ENCODE assay signal across 26 mouse cellular contexts in genomic region chr7:98137995-98138394, GRCm38 (mm10). TPM values are rescaled to one million over a fixed set of nuclear protein-coding genes. Genes with fewer than 3 reads are reported as not detected.
DNase-seq lines count a peak whose midpoint lies in the region; ATAC-seq and TF ChIP-seq lines count a peak whose summit lies in the region.
"Had no signal": no experiment of that assay in that cellular context is flagged by ENCODE, and none has a peak within 500 bp of the region (broad histone marks: within the 10 kb centered on the region; RNA-seq: fewer than 3 reads in every experiment).

No protein-coding gene starts in this region.

- no peak overlapping the region for H3K4me2 ChIP-seq in hindbrain, embryonic 13.5 days
- H3K4me2 ChIP-seq in hindbrain, embryonic 12.5 days (replicated peaks): no peak overlapping the region
- no peak overlapping the region for H3K4me2 ChIP-seq in stomach, embryonic 16.5 days (ENCODE audit: low read depth, low read length)
- no peak overlapping the region for H3K4me2 ChIP-seq in stomach, postnatal 0 days (replicated peaks; ENCODE audit: low read depth)
- H3K4me2 ChIP-seq in embryonic facial prominence, embryonic 15.5 days (replicated peaks): no peak overlapping the region
- no peak overlapping the region for H3K4me2 ChIP-seq in kidney, embryonic 14.5 days (replicated peaks; ENCODE audit: low read depth, low read length)
- H3K4me2 ChIP-seq: forebrain, embryonic 13.5 days; heart, embryonic 11.5 days; hindbrain, embryonic 14.5 days had no signal

- H3K9ac ChIP-seq in hindbrain, embryonic 13.5 days: no peak overlapping the region
- no peak overlapping the region for H3K9ac ChIP-seq in hindbrain, embryonic 12.5 days
- no peak overlapping the region for H3K9ac ChIP-seq in stomach, embryonic 16.5 days (ENCODE audit: low read length)
- no peak overlapping the region for H3K9ac ChIP-seq in stomach, postnatal 0 days (ENCODE audit: low read length)
- H3K9ac ChIP-seq in embryonic facial prominence, embryonic 15.5 days: no peak overlapping the region
- no peak overlapping the region for H3K9ac ChIP-seq in kidney, embryonic 14.5 days (ENCODE audit: low read depth, low read length)
- H3K9ac ChIP-seq: forebrain, embryonic 13.5 days; hindbrain, embryonic 14.5 days had no signal

- no peak for TF ChIP-seq EP300 in stomach, postnatal 0 days (optimal IDR thresholded peaks at IDR 0.05)

- peaks cover 34% of the 10 kb centered on the region for H3K4me1 ChIP-seq in hindbrain, embryonic 13.5 days (replicated peaks)
- peaks cover 28% of the 10 kb centered on the region for H3K4me1 ChIP-seq in hindbrain, embryonic 12.5 days
- peaks cover 9% of the 10 kb centered on the region for H3K4me1 ChIP-seq in stomach, embryonic 16.5 days (ENCODE audit: control insufficient read depth, insufficient read depth, low read length)
- H3K4me1 ChIP-seq in stomach, postnatal 0 days (replicated peaks; ENCODE audit: control insufficient read depth, insufficient read depth): peaks cover 3% of the 10 kb centered on the region; the same call in 1 of the 2 replicates
- 0 out of 2 replicates have a peak, but pooled peaks cover 3% of the 10 kb centered on the region for H3K4me1 ChIP-seq in embryonic facial prominence, embryonic 15.5 days
- H3K4me1 ChIP-seq in kidney, embryonic 14.5 days (ENCODE audit: control insufficient read depth, insufficient read depth, low read length): peaks cover 14% of the 10 kb centered on the region

- DNase-seq in adrenal gland, postnatal 10 days: peak; percentile 51
- no peak for DNase-seq in adrenal gland, postnatal 14 days
- no peak for DNase-seq in stomach, postnatal 0 days (ENCODE audit: low spot score)
- DNase-seq: adrenal gland, adult 8-10 months; cerebellum, adult 11 months; cerebellum, adult 2 months; cerebellum, adult 9-11 months; cerebellum, postnatal 25 days; gastrocnemius, postnatal 10 days; heart, adult 11 months; kidney, adult 11 months; kidney, adult 8-10 months had no signal

- ATAC-seq in hindbrain, embryonic 13.5 days (ENCODE audit: low FRiP score): 0 out of 2 replicates have a peak, but pooled peaks have one; percentile 16
- ATAC-seq in hindbrain, embryonic 12.5 days (ENCODE audit: low FRiP score): no peak
- 0 out of 2 replicates have a peak, but pooled peaks have one; percentile 12 for ATAC-seq in stomach, embryonic 16.5 days (ENCODE audit: insufficient read depth, low FRiP score)
- ATAC-seq in stomach, postnatal 0 days (ENCODE audit: low FRiP score, low TSS enrichment): no peak
- peak; percentile 61 for ATAC-seq in embryonic facial prominence, embryonic 15.5 days (ENCODE audit: insufficient number of reproducible peaks, low FRiP score, low TSS enrichment, low read depth)
- ATAC-seq in kidney, embryonic 14.5 days (ENCODE audit: low FRiP score, low TSS enrichment): no peak
- ATAC-seq: activated CD4-positive, CD25-positive, alpha-beta regulatory T cell, adult 4 months; CD4-positive, CD25-positive, alpha-beta regulatory T cell, adult 4 months; forebrain, embryonic 13.5 days; forebrain, embryonic 16.5 days; inflammation-experienced regulatory T-cells, adult 6 months had no signal

- no peak overlapping the region for H3K27ac ChIP-seq in hindbrain, embryonic 13.5 days
- no peak overlapping the region for H3K27ac ChIP-seq in hindbrain, embryonic 12.5 days
- H3K27ac ChIP-seq in stomach, embryonic 16.5 days (ENCODE audit: low read length): no peak overlapping the region
- H3K27ac ChIP-seq in stomach, postnatal 0 days (replicated peaks): no peak overlapping the region
- H3K27ac ChIP-seq in embryonic facial prominence, embryonic 15.5 days (replicated peaks): no peak overlapping the region
- H3K27ac ChIP-seq in kidney, embryonic 14.5 days (ENCODE audit: low read depth, low read length): no peak overlapping the region
- H3K27ac ChIP-seq: forebrain, embryonic 10.5 days; forebrain, embryonic 13.5 days; hindbrain, embryonic 14.5 days; hindbrain, postnatal 0 days had no signal

- TF ChIP-seq CTCF in stomach, postnatal 0 days (IDR thresholded peaks at IDR 0.05; ENCODE audit: low read depth): no peak

- peaks cover 9% of the 10 kb centered on the region for H3K36me3 ChIP-seq in hindbrain, embryonic 13.5 days
- H3K36me3 ChIP-seq in hindbrain, embryonic 12.5 days: no peaks in the 10 kb centered on the region
- no peaks in the 10 kb centered on the region for H3K36me3 ChIP-seq in stomach, embryonic 16.5 days (ENCODE audit: control insufficient read depth, insufficient read depth, low read length)
- H3K36me3 ChIP-seq in stomach, postnatal 0 days (ENCODE audit: control insufficient read depth, insufficient read depth, low read length): no peaks in the 10 kb centered on the region
- no peaks in the 10 kb centered on the region for H3K36me3 ChIP-seq in embryonic facial prominence, embryonic 15.5 days
- no peaks in the 10 kb centered on the region for H3K36me3 ChIP-seq in kidney, embryonic 14.5 days (ENCODE audit: control insufficient read depth, insufficient read depth, low read length)
- H3K36me3 ChIP-seq: forebrain, embryonic 10.5 days had no signal

- WGBS in hindbrain, embryonic 13.5 days: 68% methylated on average over 2 of the region's 2 CpGs
- WGBS in hindbrain, embryonic 12.5 days: 61% methylated on average over 2 of the region's 2 CpGs
- 36% methylated on average over 2 of the region's 2 CpGs for WGBS in stomach, embryonic 16.5 days
- 37% methylated on average over 2 of the region's 2 CpGs for WGBS in stomach, postnatal 0 days
- 69% methylated on average over 2 of the region's 2 CpGs for WGBS in embryonic facial prominence, embryonic 15.5 days
- WGBS in kidney, embryonic 14.5 days: 56% methylated on average over 2 of the region's 2 CpGs

- H3K4me3 ChIP-seq in hindbrain, embryonic 13.5 days: no peak overlapping the region
- no peak overlapping the region for H3K4me3 ChIP-seq in hindbrain, embryonic 12.5 days
- no peak overlapping the region for H3K4me3 ChIP-seq in stomach, embryonic 16.5 days (replicated peaks; ENCODE audit: low read length)
- H3K4me3 ChIP-seq in stomach, postnatal 0 days (ENCODE audit: low read depth, low read length): no peak overlapping the region
- H3K4me3 ChIP-seq in embryonic facial prominence, embryonic 15.5 days (replicated peaks): no peak overlapping the region
- H3K4me3 ChIP-seq in kidney, embryonic 14.5 days (ENCODE audit: low read length): no peak overlapping the region
- H3K4me3 ChIP-seq: forebrain, embryonic 10.5 days; forebrain, embryonic 13.5 days had no signal

- no peaks in the 10 kb centered on the region for H3K9me3 ChIP-seq in hindbrain, embryonic 13.5 days
- H3K9me3 ChIP-seq in hindbrain, embryonic 12.5 days (replicated peaks): no peaks in the 10 kb centered on the region
- H3K9me3 ChIP-seq in stomach, embryonic 16.5 days (replicated peaks; ENCODE audit: control insufficient read depth, low read length): no peaks in the 10 kb centered on the region
- no peaks in the 10 kb centered on the region for H3K9me3 ChIP-seq in stomach, postnatal 0 days (ENCODE audit: control insufficient read depth, low read length)
- H3K9me3 ChIP-seq in embryonic facial prominence, embryonic 15.5 days (replicated peaks): no peaks in the 10 kb centered on the region
- H3K9me3 ChIP-seq in kidney, embryonic 14.5 days (ENCODE audit: control insufficient read depth, low read length): no peaks in the 10 kb centered on the region
- H3K9me3 ChIP-seq: forebrain, embryonic 10.5 days; forebrain, embryonic 13.5 days had no signal

- H3K27me3 ChIP-seq in hindbrain, embryonic 13.5 days: no peaks in the 10 kb centered on the region
- H3K27me3 ChIP-seq in hindbrain, embryonic 12.5 days: no peaks in the 10 kb centered on the region
- no peaks in the 10 kb centered on the region for H3K27me3 ChIP-seq in stomach, embryonic 16.5 days (ENCODE audit: control insufficient read depth, insufficient read depth, low read length)
- no peaks in the 10 kb centered on the region for H3K27me3 ChIP-seq in stomach, postnatal 0 days (ENCODE audit: control insufficient read depth, insufficient read depth, low read length)
- no peaks in the 10 kb centered on the region for H3K27me3 ChIP-seq in embryonic facial prominence, embryonic 15.5 days
- H3K27me3 ChIP-seq in kidney, embryonic 14.5 days (ENCODE audit: control insufficient read depth, insufficient read depth, low read length): no peaks in the 10 kb centered on the region

RNA-seq across cellular contexts. Expression of gene Omp, which starts 7.3 kb away (rescaled TPM):
- total RNA-seq in adrenal gland, postnatal 10 days (2021): 1 to 10 TPM in 1 of 2 experiments, under 1 TPM in 1; 0.66 to 1.2 TPM
- total RNA-seq in adrenal gland, postnatal 14 days (2021): 2.1 and 2.4 TPM in 2 replicates
- polyA plus RNA-seq in hindbrain, embryonic 13.5 days (2015; fragmentation: Nextera tagmentation; extraction: Ambion mirVana): 0.30 and 0.49 TPM in 2 replicates
- polyA plus RNA-seq in hindbrain, embryonic 12.5 days (2016; fragmentation: Nextera tagmentation; extraction: Ambion mirVana): 0.28 and 0.73 TPM in 2 replicates
- 2.1 and 2.5 TPM in 2 replicates for polyA plus RNA-seq in stomach, embryonic 16.5 days (2015; fragmentation: Nextera tagmentation; extraction: Ambion mirVana)
- 0.57 and 0.65 TPM in 2 replicates for polyA plus RNA-seq in stomach, postnatal 0 days (2015; fragmentation: Nextera tagmentation; extraction: Ambion mirVana)
- polyA plus RNA-seq in embryonic facial prominence, embryonic 15.5 days (2015; fragmentation: Nextera tagmentation; extraction: Ambion mirVana): 7.3 and 10.7 TPM in 2 replicates
- polyA plus RNA-seq in kidney, embryonic 14.5 days (2014; fragmentation: Nextera tagmentation; extraction: Ambion mirVana): 0.20 and 0.51 TPM in 2 replicates
- polyA plus RNA-seq: activated CD4-positive, CD25-positive, alpha-beta regulatory T cell, adult 4 months; CD4-positive, CD25-positive, alpha-beta regulatory T cell, adult 4 months; inflammation-experienced regulatory T-cells, adult 6 months had no signal

RNA-seq across cellular contexts. Expression of gene Myo7a, which starts 18.7 kb away (rescaled TPM):
- 10 to 100 TPM; 48.9 to 87.1 TPM for total RNA-seq in adrenal gland, postnatal 10 days (2021)
- 58.6 and 86.2 TPM in 2 replicates for total RNA-seq in adrenal gland, postnatal 14 days (2021)
- polyA plus RNA-seq in hindbrain, embryonic 13.5 days (2015; fragmentation: Nextera tagmentation; extraction: Ambion mirVana): 17.3 and 18.4 TPM in 2 replicates
- 21.9 and 22.5 TPM in 2 replicates for polyA plus RNA-seq in hindbrain, embryonic 12.5 days (2016; fragmentation: Nextera tagmentation; extraction: Ambion mirVana)
- polyA plus RNA-seq in stomach, embryonic 16.5 days (2015; fragmentation: Nextera tagmentation; extraction: Ambion mirVana): 10.9 and 11.4 TPM in 2 replicates
- 2.1 and 2.4 TPM in 2 replicates for polyA plus RNA-seq in stomach, postnatal 0 days (2015; fragmentation: Nextera tagmentation; extraction: Ambion mirVana)
- 7.2 and 9.8 TPM in 2 replicates for polyA plus RNA-seq in embryonic facial prominence, embryonic 15.5 days (2015; fragmentation: Nextera tagmentation; extraction: Ambion mirVana)
- 7.9 and 15.4 TPM in 2 replicates for polyA plus RNA-seq in kidney, embryonic 14.5 days (2014; fragmentation: Nextera tagmentation; extraction: Ambion mirVana)

RNA-seq across cellular contexts. Expression of gene Capn5, which starts 40.1 kb away (rescaled TPM):
- 10 to 100 TPM in 1 of 2 experiments, 1 to 10 TPM in 1; 8.2 to 13.4 TPM for total RNA-seq in adrenal gland, postnatal 10 days (2021)
- 6.2 and 9.8 TPM in 2 replicates for total RNA-seq in adrenal gland, postnatal 14 days (2021)
- 15.3 and 16.3 TPM in 2 replicates for polyA plus RNA-seq in hindbrain, embryonic 13.5 days (2015; fragmentation: Nextera tagmentation; extraction: Ambion mirVana)
- 12.3 and 12.7 TPM in 2 replicates for polyA plus RNA-seq in hindbrain, embryonic 12.5 days (2016; fragmentation: Nextera tagmentation; extraction: Ambion mirVana)
- 24.5 and 34.3 TPM in 2 replicates for polyA plus RNA-seq in stomach, embryonic 16.5 days (2015; fragmentation: Nextera tagmentation; extraction: Ambion mirVana)
- polyA plus RNA-seq in stomach, postnatal 0 days (2015; fragmentation: Nextera tagmentation; extraction: Ambion mirVana): 13.2 and 16.6 TPM in 2 replicates
- 9.2 and 11.2 TPM in 2 replicates for polyA plus RNA-seq in embryonic facial prominence, embryonic 15.5 days (2015; fragmentation: Nextera tagmentation; extraction: Ambion mirVana)
- 4.8 and 10.4 TPM in 2 replicates for polyA plus RNA-seq in kidney, embryonic 14.5 days (2014; fragmentation: Nextera tagmentation; extraction: Ambion mirVana)

Comparison
In these comparisons a context has a peak if more than half of its experiments do, and no peak if none do; other contexts are left out.
1. ATAC-seq: peak in hindbrain, embryonic 13.5 days (single experiment), stomach, embryonic 16.5 days (single experiment) and embryonic facial prominence, embryonic 15.5 days (single experiment); none in hindbrain, embryonic 12.5 days (single experiment), stomach, postnatal 0 days (single experiment) and kidney, embryonic 14.5 days (single experiment).